Comparison of ENCODE assay signal across 1 mouse cellular context in genomic region chr16:17633481-17634181, GRCm38 (mm10).
TF ChIP-seq lines count a peak whose summit lies in the region.

No protein-coding gene starts in this region.

TF ChIP-seq in MEL, 35 proteins besides CTCF, POLR2A, EP300 and RAD21 (continued from another document):
- TF ChIP-seq ETS1 (IDR thresholded peaks at IDR 0.05; ENCODE audit: low read depth, low read length) (no peak), BHLHE40 (IDR thresholded peaks at IDR 0.05; ENCODE audit: borderline replicate concordance, low read depth, low read length) (0 out of 2 replicates have a peak, but pooled peaks have one; percentile 17), TAL1 (IDR thresholded peaks at IDR 0.05; ENCODE audit: low read length) (peak; percentile 54), USF1 (IDR thresholded peaks at IDR 0.05; ENCODE audit: low read depth, low read length) (no peak), MAZ (IDR thresholded peaks at IDR 0.05; ENCODE audit: low read depth, low read length) (no peak)
